Mouse (Mus musculus): ENCODE measurements at regions not wholly inside any gene's neighbourhood (a gene's known extent, or its start where the extent isn't known, plus 50 kb on each side); places are given as distances from the start of the nearest gene placed in this dataset.

- no peak for DNase-seq
Measured at GRCm38 (mm10) chr13:44580156-44580736, 149.0 kb upstream of the Jarid2 start.

- DNase-seq, result no peak
Measured at GRCm38 (mm10) chr13:44580767-44581166, 148.5 kb upstream of the Jarid2 start.

- DNase-seq, result no peak
Measured at GRCm38 (mm10) chr13:44581947-44582766, 147.1 kb upstream of the Jarid2 start.

GRCm38 (mm10) chr13:44582767-44583085, 146.5 kb upstream of the Jarid2 start:
- no peak for DNase-seq

GRCm38 (mm10) chr13:44583614-44584013, 145.7 kb upstream of the Jarid2 start:
- DNase-seq, result no peak

- no peak for DNase-seq
Measured at GRCm38 (mm10) chr13:44584151-44584550, 145.1 kb upstream of the Jarid2 start.

GRCm38 (mm10) chr13:44584551-44584950, 144.7 kb upstream of the Jarid2 start:
- no peak for DNase-seq

- DNase-seq, result no peak
Measured at GRCm38 (mm10) chr13:44587846-44588245, 141.4 kb upstream of the Jarid2 start.

- DNase-seq, result no peak
Measured at GRCm38 (mm10) chr13:44594645-44595044, 134.6 kb upstream of the Jarid2 start.

- DNase-seq, result no peak
Measured at GRCm38 (mm10) chr13:44597666-44598065, 131.6 kb upstream of the Jarid2 start.

- no peak for DNase-seq
Measured at GRCm38 (mm10) chr13:44601024-44601423, 128.2 kb upstream of the Jarid2 start.

- DNase-seq, result no peak
Measured at GRCm38 (mm10) chr13:44602658-44603057, 126.6 kb upstream of the Jarid2 start.

GRCm38 (mm10) chr13:44607316-44608285, 121.7 kb upstream of the Jarid2 start:
- DNase-seq, result no peak

GRCm38 (mm10) chr13:44608286-44608675, 121.0 kb upstream of the Jarid2 start:
- no peak for DNase-seq

- peak in 1 of 2 experiments; percentile 6 for DNase-seq
Measured at GRCm38 (mm10) chr13:44608681-44609335, 120.5 kb upstream of the Jarid2 start.

GRCm38 (mm10) chr13:44609606-44610005, 119.7 kb upstream of the Jarid2 start:
- no peak for DNase-seq

GRCm38 (mm10) chr13:44615696-44616095, 113.6 kb upstream of the Jarid2 start:
- DNase-seq, result no peak

GRCm38 (mm10) chr13:44618368-44618767, 110.9 kb upstream of the Jarid2 start:
- no peak for DNase-seq

- peak; percentile 19 to 21 for DNase-seq
Measured at GRCm38 (mm10) chr13:44622661-44623355, 106.5 kb upstream of the Jarid2 start.

GRCm38 (mm10) chr13:44624716-44625115, 104.6 kb upstream of the Jarid2 start:
- DNase-seq, result no peak

- no peak for DNase-seq
Measured at GRCm38 (mm10) chr13:44625792-44626191, 103.5 kb upstream of the Jarid2 start.

- no peak for DNase-seq
Measured at GRCm38 (mm10) chr13:44626806-44627205, 102.5 kb upstream of the Jarid2 start.
